Mouse (Mus musculus): ENCODE data around the gene Hnrnph1.

DNA sequence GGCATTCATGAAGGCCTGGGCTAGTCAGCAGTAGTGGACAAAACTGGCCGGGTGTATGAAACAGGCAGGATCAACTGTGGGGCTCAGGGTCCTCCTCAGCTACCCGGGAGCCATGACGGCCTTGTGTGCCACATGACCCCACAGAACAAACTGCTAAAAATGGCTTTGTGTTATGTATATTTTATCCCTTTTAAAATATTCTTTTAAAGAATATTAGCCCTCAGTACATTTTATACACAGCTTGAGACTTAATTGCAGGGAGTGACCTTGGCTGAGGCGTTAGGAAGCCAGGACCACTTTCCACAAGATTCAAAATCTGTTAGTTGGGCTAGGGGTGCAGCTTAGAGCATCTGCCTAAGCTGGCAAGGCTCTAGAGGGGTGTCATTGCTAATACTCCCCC, 5.8 kb upstream of the Hnrnph1 start:
- TF ChIP-seq POLR2A (IDR thresholded peaks at IDR 0.05; ENCODE audit: insufficient read depth, low read depth, low read length) (no peak), EP300 (IDR thresholded peaks at IDR 0.05; ENCODE audit: insufficient read depth, low read depth, low read length) (no peak)

Measured in heart, adult 2 months (tissue).